Mouse (Mus musculus): Measurements from ENCODE around the gene Snrnp25.
"Not testable (repeated sequence)": the region's sequence is repeated elsewhere in the genome, so short reads cannot be mapped to it uniquely, and the experiment has no call there.

Gene Snrnp25

GRCm38 (mm10) chr11:32198256-32198955 is 6.8 kb upstream of the Snrnp25 start:
- TF ChIP-seq POU5F1 (IDR thresholded peaks at IDR 0.05; ENCODE audit: borderline replicate concordance, low read length) (no peak), CTCF (conservative IDR thresholded peaks at IDR 0.05; ENCODE audit: low read length) (no peak), NANOG (IDR thresholded peaks at IDR 0.05; ENCODE audit: borderline replicate concordance, low read length) (no peak)
- Histone ChIP-seq H3K4me3 (replicated peaks; ENCODE audit: low read length) (no peak overlapping the region), H3K9me3 (ENCODE audit: low read length) (no peaks in the 10 kb centered on the region), H3K36me3 (ENCODE audit: insufficient read depth, low read length) (no peaks in the 10 kb centered on the region), H3K4me1 (replicated peaks; ENCODE audit: low read depth, low read length) (peaks cover 32% of the 10 kb centered on the region), H3K27me3 (ENCODE audit: insufficient read depth, low read length) (peaks cover 36% of the 10 kb centered on the region)

GRCm38 (mm10) chr11:32199230-32199629 is 6.0 kb upstream of the Snrnp25 start:
- no peak overlapping the region for H3K4me3 ChIP-seq (replicated peaks; ENCODE audit: low read length)
- no peaks in the 10 kb centered on the region for H3K9me3 ChIP-seq (ENCODE audit: low read length)
- TF ChIP-seq POU5F1 (IDR thresholded peaks at IDR 0.05; ENCODE audit: borderline replicate concordance, low read length) (no peak), NANOG (IDR thresholded peaks at IDR 0.05; ENCODE audit: borderline replicate concordance, low read length) (no peak), CTCF (conservative IDR thresholded peaks at IDR 0.05; ENCODE audit: low read length) (no peak)

GRCm38 (mm10) chr11:32200075-32200601 is 5.1 kb upstream of the Snrnp25 start, which contains the start of gene Il9r:
Gene Il9r (minus strand): TSS chr11:32200279.
- Histone ChIP-seq H3K36me3 (ENCODE audit: insufficient read depth, low read length) (no peaks in the 10 kb centered on the region), H3K27me3 (ENCODE audit: insufficient read depth, low read length) (peaks cover 27% of the 10 kb centered on the region), H3K9me3 (ENCODE audit: low read length) (no peaks in the 10 kb centered on the region), H3K4me3 (replicated peaks; ENCODE audit: low read length) (no peak within 1 kb of the TSS), H3K4me1 (replicated peaks; ENCODE audit: low read depth, low read length) (peaks cover 23% of the 10 kb centered on the region)
- TF ChIP-seq NANOG (IDR thresholded peaks at IDR 0.05; ENCODE audit: borderline replicate concordance, low read length) (no peak), CTCF (conservative IDR thresholded peaks at IDR 0.05; ENCODE audit: low read length) (no peak), POU5F1 (IDR thresholded peaks at IDR 0.05; ENCODE audit: borderline replicate concordance, low read length) (no peak)

More at GRCm38 (mm10) chr11:32199230-32199629, 6.0 kb upstream of the Snrnp25 start:
- H3K36me3 ChIP-seq (ENCODE audit: insufficient read depth, low read length), result no peaks in the 10 kb centered on the region
- peaks cover 25% of the 10 kb centered on the region for H3K4me1 ChIP-seq (replicated peaks; ENCODE audit: low read depth, low read length)
- H3K27me3 ChIP-seq (ENCODE audit: insufficient read depth, low read length), result peaks cover 36% of the 10 kb centered on the region

- H3K36me3 ChIP-seq (ENCODE audit: insufficient read depth, low read length); H3K4me3 ChIP-seq (replicated peaks; ENCODE audit: low read length); H3K9me3 ChIP-seq (ENCODE audit: low read length): not testable (repeated sequence)
- TF ChIP-seq CTCF (conservative IDR thresholded peaks at IDR 0.05; ENCODE audit: low read length), result peak; percentile 25
- H3K4me1 ChIP-seq (replicated peaks; ENCODE audit: low read depth, low read length), result peaks cover 25% of the 10 kb centered on the region
- peaks cover 26% of the 10 kb centered on the region for H3K27me3 ChIP-seq (ENCODE audit: insufficient read depth, low read length)
These were observed 4.2 kb upstream of the Snrnp25 start for GRCm38 (mm10) chr11:32200992-32201391.

- TF ChIP-seq POU5F1 (IDR thresholded peaks at IDR 0.05; ENCODE audit: borderline replicate concordance, low read length) (no peak), CTCF (conservative IDR thresholded peaks at IDR 0.05; ENCODE audit: low read length) (no peak), NANOG (IDR thresholded peaks at IDR 0.05; ENCODE audit: borderline replicate concordance, low read length) (no peak)
- no peaks in the 10 kb centered on the region for H3K9me3 ChIP-seq (ENCODE audit: low read length)
- H3K4me3 ChIP-seq (replicated peaks; ENCODE audit: low read length), result no peak overlapping the region
- H3K4me1 ChIP-seq (replicated peaks; ENCODE audit: low read depth, low read length), result peaks cover 33% of the 10 kb centered on the region
- H3K36me3 ChIP-seq (ENCODE audit: insufficient read depth, low read length), result peaks cover 8% of the 10 kb centered on the region
- peaks cover 16% of the 10 kb centered on the region for H3K27me3 ChIP-seq (ENCODE audit: insufficient read depth, low read length)
These were observed 3.1 kb upstream of the Snrnp25 start for GRCm38 (mm10) chr11:32201922-32202685.

GRCm38 (mm10) chr11:32210623-32211022 is 5.4 kb downstream of the Snrnp25 start:
- no peaks in the 10 kb centered on the region for H3K9me3 ChIP-seq (ENCODE audit: low read length)
- no peak for TF ChIP-seq NANOG (IDR thresholded peaks at IDR 0.05; ENCODE audit: borderline replicate concordance, low read length)
- no peak for TF ChIP-seq POU5F1 (IDR thresholded peaks at IDR 0.05; ENCODE audit: borderline replicate concordance, low read length)
- no peak for TF ChIP-seq CTCF (conservative IDR thresholded peaks at IDR 0.05; ENCODE audit: low read length)
- H3K4me1 ChIP-seq (replicated peaks; ENCODE audit: low read depth, low read length), result peaks cover 97% of the 10 kb centered on the region
- no peaks in the 10 kb centered on the region for H3K27me3 ChIP-seq (ENCODE audit: insufficient read depth, low read length)
- H3K4me3 ChIP-seq (replicated peaks; ENCODE audit: low read length), result peak overlapping the region; percentile 48
- H3K36me3 ChIP-seq (ENCODE audit: insufficient read depth, low read length), result peaks cover 93% of the 10 kb centered on the region

- Histone ChIP-seq H3K4me3 (replicated peaks; ENCODE audit: low read length) (no peak overlapping the region), H3K4me1 (replicated peaks; ENCODE audit: low read depth, low read length) (peaks cover 98% of the 10 kb centered on the region), H3K27me3 (ENCODE audit: insufficient read depth, low read length) (no peaks in the 10 kb centered on the region), H3K36me3 (ENCODE audit: insufficient read depth, low read length) (peaks cover 58% of the 10 kb centered on the region), H3K9me3 (ENCODE audit: low read length) (no peaks in the 10 kb centered on the region)
- TF ChIP-seq POU5F1 (IDR thresholded peaks at IDR 0.05; ENCODE audit: borderline replicate concordance, low read length) (no peak), CTCF (conservative IDR thresholded peaks at IDR 0.05; ENCODE audit: low read length) (no peak), NANOG (IDR thresholded peaks at IDR 0.05; ENCODE audit: borderline replicate concordance, low read length) (no peak)
These were observed 10.4 kb downstream of the Snrnp25 start for GRCm38 (mm10) chr11:32215372-32216162.

GRCm38 (mm10) chr11:32216851-32217250 is 11.6 kb downstream of the Snrnp25 start:
- H3K27me3 ChIP-seq (ENCODE audit: insufficient read depth, low read length), result 0 out of 2 replicates have a peak, but pooled peaks cover 3% of the 10 kb centered on the region
- peaks cover 45% of the 10 kb centered on the region for H3K36me3 ChIP-seq (ENCODE audit: insufficient read depth, low read length)
- no peaks in the 10 kb centered on the region for H3K9me3 ChIP-seq (ENCODE audit: low read length)
- no peak overlapping the region for H3K4me3 ChIP-seq (replicated peaks; ENCODE audit: low read length)
- no peak for TF ChIP-seq NANOG (IDR thresholded peaks at IDR 0.05; ENCODE audit: borderline replicate concordance, low read length)
- peak; percentile 84 for TF ChIP-seq CTCF (conservative IDR thresholded peaks at IDR 0.05; ENCODE audit: low read length)
- H3K4me1 ChIP-seq (replicated peaks; ENCODE audit: low read depth, low read length), result peaks cover 94% of the 10 kb centered on the region
